Mouse (Mus musculus): ENCODE data around the gene Msrb1. TPM values are rescaled to one million over a fixed set of nuclear protein-coding genes. Genes with fewer than 3 reads are reported as not detected.

Gene Msrb1
- polyA plus RNA-seq, 1 experiment from 2014 or later = 27.2 TPM

- no peaks in the 10 kb centered on the region for H3K9me3 ChIP-seq (ENCODE audit: control insufficient read depth, low read length)
- no peaks in the 10 kb centered on the region for H3K36me3 ChIP-seq (ENCODE audit: control insufficient read depth, insufficient read depth, low read length)
- 58% methylated on average over 8 of the region's 8 CpGs for WGBS
- H3K4me3 ChIP-seq (ENCODE audit: control insufficient read depth in 1 of 2, insufficient read depth in 1 of 2, low read depth in 1 of 2, low read length in 2 of 2) = no peak overlapping the region
- H3K27me3 ChIP-seq (ENCODE audit: control insufficient read depth, insufficient read depth, low read length) = no peaks in the 10 kb centered on the region
- no peak for ATAC-seq (ENCODE audit: insufficient number of reproducible peaks, insufficient read depth, low FRiP score, low read depth)
- H3K9ac ChIP-seq (ENCODE audit: low read length) = no peak overlapping the region
- no peak overlapping the region for H3K4me2 ChIP-seq (ENCODE audit: low read length)
- no peaks in the 10 kb centered on the region for H3K4me1 ChIP-seq (ENCODE audit: control insufficient read depth in 2 of 2, insufficient read depth in 2 of 2, low read length in 2 of 2)
- no peak overlapping the region for H3K27ac ChIP-seq (replicated peaks in 1 of 2; ENCODE audit: control insufficient read depth in 1 of 2, insufficient read depth in 1 of 2, low read depth in 2 of 2, low read length in 2 of 2)
These were observed 55.7 kb downstream of the Msrb1 start for GRCm38 (mm10) chr17:24792190-24792589.

Other genes starting within 250 kb of the Msrb1 start
- gene Caskin1, start 248.0 kb upstream of the Msrb1 start, polyA plus RNA-seq (2014; fragmentation: Nextera tagmentation; extraction: Ambion mirVana) = 0.26 and 0.62 TPM in 2 replicates
- gene Traf7, start 208.7 kb upstream of the Msrb1 start, polyA plus RNA-seq (2014; fragmentation: Nextera tagmentation; extraction: Ambion mirVana) = 68.8 and 74.4 TPM in 2 replicates
- 1.7 and 1.9 TPM in 2 replicates for gene Rab26, start 202.4 kb upstream of the Msrb1 start, polyA plus RNA-seq (2014; fragmentation: Nextera tagmentation; extraction: Ambion mirVana)
- gene Pkd1, start 186.8 kb upstream of the Msrb1 start, polyA plus RNA-seq (2014; fragmentation: Nextera tagmentation; extraction: Ambion mirVana) = 16.8 and 18.0 TPM in 2 replicates
- 49.1 and 51.1 TPM in 2 replicates for gene Tsc2, start 104.0 kb upstream of the Msrb1 start, polyA plus RNA-seq (2014; fragmentation: Nextera tagmentation; extraction: Ambion mirVana)
- 7.3 and 7.7 TPM in 2 replicates for gene Nthl1, start 104.0 kb upstream of the Msrb1 start, polyA plus RNA-seq (2014; fragmentation: Nextera tagmentation; extraction: Ambion mirVana)
- gene Slc9a3r2, start 86.3 kb upstream of the Msrb1 start, polyA plus RNA-seq (2014; fragmentation: Nextera tagmentation; extraction: Ambion mirVana) = 59.6 and 60.9 TPM in 2 replicates
- not detected in 2 replicates for gene Npw, start 78.2 kb upstream of the Msrb1 start, polyA plus RNA-seq (2014; fragmentation: Nextera tagmentation; extraction: Ambion mirVana)
- 18.4 and 19.4 TPM in 2 replicates for gene Zfp598, start 67.0 kb upstream of the Msrb1 start, polyA plus RNA-seq (2014; fragmentation: Nextera tagmentation; extraction: Ambion mirVana)
- gene Syngr3, start 46.7 kb upstream of the Msrb1 start, polyA plus RNA-seq (2014; fragmentation: Nextera tagmentation; extraction: Ambion mirVana) = 0.42 and 0.69 TPM in 2 replicates
- 29.3 and 29.7 TPM in 2 replicates for gene Gfer, start 40.5 kb upstream of the Msrb1 start, polyA plus RNA-seq (2014; fragmentation: Nextera tagmentation; extraction: Ambion mirVana)
- gene Noxo1, start 40.4 kb upstream of the Msrb1 start, polyA plus RNA-seq (2014; fragmentation: Nextera tagmentation; extraction: Ambion mirVana) = 0.68 and 1.1 TPM in 2 replicates
- gene Tbl3, start 29.0 kb upstream of the Msrb1 start, polyA plus RNA-seq (2014; fragmentation: Nextera tagmentation; extraction: Ambion mirVana) = 39.2 and 40.2 TPM in 2 replicates
- gene Rnf151, start 18.6 kb upstream of the Msrb1 start, polyA plus RNA-seq (2014; fragmentation: Nextera tagmentation; extraction: Ambion mirVana) = not detected in 2 replicates
- 919 and 1,010 TPM in 2 replicates for gene Rps2, start 18.5 kb upstream of the Msrb1 start, polyA plus RNA-seq (2014; fragmentation: Nextera tagmentation; extraction: Ambion mirVana)
- 556 and 564 TPM in 2 replicates for gene Ndufb10, start 12.2 kb upstream of the Msrb1 start, polyA plus RNA-seq (2014; fragmentation: Nextera tagmentation; extraction: Ambion mirVana)
- gene Rpl3l, start 8.8 kb upstream of the Msrb1 start, polyA plus RNA-seq (2014; fragmentation: Nextera tagmentation; extraction: Ambion mirVana) = 1.3 and 1.7 TPM in 2 replicates
- 0.18 and 0.43 TPM in 2 replicates for gene Hs3st6, start 16.3 kb downstream of the Msrb1 start, polyA plus RNA-seq (2014; fragmentation: Nextera tagmentation; extraction: Ambion mirVana)
- not detected in 2 replicates for gene Meiob, start 67.6 kb downstream of the Msrb1 start, polyA plus RNA-seq (2014; fragmentation: Nextera tagmentation; extraction: Ambion mirVana)
- gene Hagh, start 103.5 kb downstream of the Msrb1 start, polyA plus RNA-seq (2014; fragmentation: Nextera tagmentation; extraction: Ambion mirVana) = 62.7 and 68.4 TPM in 2 replicates
- gene Fahd1, start 113.7 kb downstream of the Msrb1 start, polyA plus RNA-seq (2014; fragmentation: Nextera tagmentation; extraction: Ambion mirVana) = 46.5 and 47.2 TPM in 2 replicates
- gene Igfals, start 129.4 kb downstream of the Msrb1 start, polyA plus RNA-seq (2014; fragmentation: Nextera tagmentation; extraction: Ambion mirVana) = not detected in 2 replicates
- 37.8 and 39.8 TPM in 2 replicates for gene Nubp2, start 149.7 kb downstream of the Msrb1 start, polyA plus RNA-seq (2014; fragmentation: Nextera tagmentation; extraction: Ambion mirVana)
- 26.8 and 28.2 TPM in 2 replicates for gene Spsb3, start 150.0 kb downstream of the Msrb1 start, polyA plus RNA-seq (2014; fragmentation: Nextera tagmentation; extraction: Ambion mirVana)
- gene Eme2, start 158.4 kb downstream of the Msrb1 start, polyA plus RNA-seq (2014; fragmentation: Nextera tagmentation; extraction: Ambion mirVana) = 14.7 and 16.0 TPM in 2 replicates
- 82.1 and 82.8 TPM in 2 replicates for gene Mrps34, start 158.5 kb downstream of the Msrb1 start, polyA plus RNA-seq (2014; fragmentation: Nextera tagmentation; extraction: Ambion mirVana)
- gene Nme3, start 159.9 kb downstream of the Msrb1 start, polyA plus RNA-seq (2014; fragmentation: Nextera tagmentation; extraction: Ambion mirVana) = 39.4 and 43.9 TPM in 2 replicates
- gene Mapk8ip3, start 200.3 kb downstream of the Msrb1 start, polyA plus RNA-seq (2014; fragmentation: Nextera tagmentation; extraction: Ambion mirVana) = 27.8 and 31.0 TPM in 2 replicates
- 62.1 and 63.1 TPM in 2 replicates for gene Jpt2, start 224.0 kb downstream of the Msrb1 start, polyA plus RNA-seq (2014; fragmentation: Nextera tagmentation; extraction: Ambion mirVana)

All from heart, embryonic 14.5 days (tissue).